Mouse (Mus musculus): ENCODE measurements around the gene Il1rapl1. TPM values are rescaled to one million over a fixed set of nuclear protein-coding genes. Genes with fewer than 3 reads are reported as not detected.
"Not testable (repeated sequence)": the region's sequence is repeated elsewhere in the genome, so short reads cannot be mapped to it uniquely, and the experiment has no call there.

Gene Il1rapl1
- total RNA-seq, 2 experiments from 2014 or later = 0.11 TPM; not detected in 1

GRCm38 (mm10) chrX:87710589-87710988 lies 404.9 kb downstream of the Il1rapl1 start:
- intact Hi-C loops (cut with DNase I) = no loop called here
- no peak for DNase-seq (ENCODE audit: low spot score)

DNA sequence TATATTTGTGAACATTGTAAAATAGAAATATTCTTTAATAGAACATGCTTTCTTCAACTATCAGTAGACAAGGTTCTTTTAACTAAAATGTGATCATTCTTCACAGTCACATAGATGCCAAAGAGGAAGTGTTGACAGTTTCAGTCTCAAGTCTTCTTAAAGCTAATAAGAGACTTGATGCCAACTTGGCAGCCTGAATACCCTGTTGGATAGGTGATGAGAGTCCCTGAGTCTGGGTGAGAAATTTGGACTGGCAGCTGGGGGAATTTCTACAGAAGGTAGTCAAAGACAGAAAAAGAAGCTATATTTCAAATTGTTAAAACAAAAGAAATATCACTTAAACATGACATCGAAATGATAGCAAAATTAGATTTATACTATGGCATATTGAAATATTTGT lies 451.6 kb downstream of the Il1rapl1 start:
- DNase-seq (ENCODE audit: low spot score) = no peak
- intact Hi-C loops (cut with DNase I) = no loop called here

GRCm38 (mm10) chrX:87655644-87656043 lies 459.8 kb downstream of the Il1rapl1 start:
- intact Hi-C loops (cut with DNase I) = no loop called here
- DNase-seq (ENCODE audit: low spot score) = no peak

DNA sequence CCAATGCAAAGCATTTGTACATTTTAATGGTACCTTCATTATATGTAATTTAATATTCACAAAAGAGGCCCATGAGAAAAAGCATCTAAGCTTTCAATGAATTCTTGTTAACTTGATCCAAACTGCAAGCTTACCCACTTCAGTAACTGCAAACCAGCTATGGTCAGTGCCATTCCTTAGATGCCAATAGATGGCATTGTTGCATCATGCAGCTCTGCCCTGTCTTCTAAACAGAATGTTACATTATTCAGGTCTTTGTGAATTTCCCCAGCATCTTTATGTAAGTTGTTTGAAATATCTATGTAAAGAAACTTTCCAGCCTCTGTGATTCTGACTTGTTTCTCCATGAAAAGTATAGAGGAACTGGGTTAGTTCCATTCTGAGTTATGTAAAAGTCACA lies 514.5 kb downstream of the Il1rapl1 start:
- intact Hi-C loops (cut with DNase I) = no loop called here
- no peak for DNase-seq (ENCODE audit: low spot score)

DNA sequence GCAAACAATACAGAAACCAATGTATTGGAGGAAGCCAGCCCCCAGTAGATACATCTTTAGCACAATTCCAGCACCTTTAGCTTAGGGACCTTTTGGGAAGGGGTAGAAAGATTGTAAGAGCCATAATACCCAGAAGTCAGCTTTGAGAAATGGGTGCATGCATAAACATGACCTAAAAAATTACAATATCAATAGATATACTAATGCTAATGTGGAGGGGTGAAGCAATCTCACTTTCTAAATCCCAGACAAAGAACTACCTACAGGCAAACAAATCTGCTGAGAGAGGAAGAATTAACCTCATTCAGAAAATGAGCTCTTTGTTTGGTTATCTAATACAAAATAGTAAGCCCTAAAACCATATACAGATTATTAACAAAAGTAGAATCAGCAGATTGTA lies 607.4 kb downstream of the Il1rapl1 start:
- intact Hi-C loops (cut with DNase I) = no loop called here
- DNase-seq (ENCODE audit: low spot score) = no peak

- intact Hi-C loops (cut with DNase I) = no loop called here
- DNase-seq (ENCODE audit: low spot score) = no peak
Measured at GRCm38 (mm10) chrX:87502604-87503003, 612.8 kb downstream of the Il1rapl1 start.

GRCm38 (mm10) chrX:87483416-87483815 lies 632.0 kb downstream of the Il1rapl1 start:
- intact Hi-C loops (cut with DNase I) = no loop called here
- no peak for DNase-seq (ENCODE audit: low spot score)

GRCm38 (mm10) chrX:87238191-87238590 lies 877.3 kb downstream of the Il1rapl1 start:
- intact Hi-C loops (cut with DNase I) = not testable (repeated sequence)
- peak; percentile 7 for DNase-seq (ENCODE audit: low spot score)

- no peak for DNase-seq (ENCODE audit: low spot score)
- intact Hi-C loops (cut with DNase I) = no loop called here
Measured at GRCm38 (mm10) chrX:87225280-87225679, 890.2 kb downstream of the Il1rapl1 start.

DNA sequence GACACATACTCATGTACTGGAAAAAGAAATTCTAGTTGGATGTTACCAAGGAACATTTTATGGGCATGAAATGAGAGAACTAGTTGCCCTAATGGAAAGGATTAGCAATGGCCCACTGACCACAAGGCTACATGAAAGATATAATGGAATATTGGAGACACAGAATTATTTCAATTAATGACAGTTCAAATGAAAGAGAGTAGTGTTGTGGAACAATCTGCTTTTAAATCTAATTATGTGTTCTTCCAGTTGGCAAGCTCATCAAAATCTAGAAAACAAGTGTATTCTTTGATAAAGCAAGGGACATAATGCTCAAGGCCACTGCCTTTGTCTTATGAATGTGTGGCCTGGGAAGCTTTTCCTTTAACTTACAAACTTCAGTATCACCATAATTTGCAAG lies 1113.1 kb downstream of the Il1rapl1 start:
- DNase-seq (ENCODE audit: low spot score) = no peak
- intact Hi-C loops (cut with DNase I) = no loop called here

DNA sequence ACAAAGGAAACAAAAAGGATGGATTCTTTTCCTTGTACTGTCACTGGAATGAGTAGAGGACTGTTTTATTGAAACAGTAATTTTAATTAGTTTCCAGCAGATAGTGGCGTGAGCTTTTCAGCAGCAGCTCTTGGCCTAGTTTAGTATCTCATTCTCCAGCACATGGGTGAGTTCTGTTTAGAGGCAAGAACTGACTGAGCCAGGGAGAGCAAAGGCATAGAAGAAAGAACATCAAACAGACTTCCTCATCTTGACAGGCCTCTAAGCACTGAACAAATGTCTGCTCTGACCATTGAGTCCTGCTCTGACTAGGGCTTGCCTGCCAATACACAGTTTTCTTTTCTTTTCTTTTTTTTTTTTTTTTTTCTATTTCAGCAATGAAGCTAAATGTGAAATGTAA lies 1160.3 kb downstream of the Il1rapl1 start:
- intact Hi-C loops (cut with DNase I) = no loop called here
- DNase-seq (ENCODE audit: low spot score) = no peak

GRCm38 (mm10) chrX:86954614-86955013 lies 1160.8 kb downstream of the Il1rapl1 start:
- intact Hi-C loops (cut with DNase I) = no loop called here
- no peak for DNase-seq (ENCODE audit: low spot score)

DNA sequence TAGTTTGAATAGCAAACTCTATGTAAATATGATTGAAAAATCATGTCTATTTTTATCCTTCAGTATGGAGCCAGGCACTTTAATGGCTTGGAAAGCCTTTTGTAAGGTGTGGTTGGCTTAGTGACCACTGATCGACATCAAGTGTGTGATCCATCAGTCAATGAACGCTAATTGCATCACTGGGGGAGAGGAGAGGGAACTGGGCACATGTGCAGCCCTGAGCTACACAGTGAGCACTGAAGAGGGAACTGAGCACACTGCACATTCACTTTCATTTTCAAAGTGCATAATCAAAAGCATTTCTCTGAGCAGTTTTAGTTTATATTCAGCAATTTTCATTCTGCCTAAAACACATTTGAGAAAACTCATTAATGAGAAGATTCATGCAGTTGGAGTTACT lies 1164.5 kb downstream of the Il1rapl1 start:
- intact Hi-C loops (cut with DNase I) = no loop called here
- no peak for DNase-seq (ENCODE audit: low spot score)

DNA sequence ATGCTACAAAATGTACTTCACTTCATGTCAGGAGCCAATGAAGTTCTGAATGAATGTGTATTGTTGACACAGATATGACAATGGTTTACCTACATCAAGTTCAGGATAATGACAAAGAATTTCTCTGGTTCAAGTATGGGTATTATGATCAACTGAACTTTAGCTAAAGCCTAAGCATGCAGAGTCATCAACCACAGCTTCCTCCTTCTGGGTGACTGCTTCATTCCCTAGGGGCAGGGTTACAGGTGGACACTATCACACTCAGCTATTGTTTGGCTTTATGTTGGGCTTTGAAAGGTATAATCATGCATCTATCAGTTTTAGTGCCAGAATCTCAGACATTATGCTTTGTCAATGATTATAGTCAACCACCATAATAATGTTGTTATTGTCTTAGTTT lies 1166.3 kb downstream of the Il1rapl1 start:
- intact Hi-C loops (cut with DNase I) = no loop called here
- DNase-seq (ENCODE audit: low spot score) = no peak

DNA sequence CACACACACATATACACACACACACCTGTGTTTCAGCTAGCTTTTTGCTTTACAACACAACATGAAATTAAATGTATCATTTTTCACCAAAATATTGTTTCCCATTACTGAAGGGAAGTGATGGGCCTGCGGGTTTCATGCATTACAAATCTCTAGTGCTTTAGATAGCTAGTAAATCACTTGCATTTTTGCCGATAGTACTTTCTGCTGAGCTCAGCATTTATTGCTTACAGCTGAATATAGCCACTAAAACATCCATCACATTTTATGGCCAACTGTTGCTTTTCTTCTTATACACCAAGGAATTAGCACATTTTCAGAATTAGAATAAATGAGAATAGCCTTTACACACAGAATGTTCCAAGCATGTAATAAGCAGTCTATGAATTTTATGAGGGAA lies 1260.6 kb downstream of the Il1rapl1 start:
- DNase-seq (ENCODE audit: low spot score) = no peak
- intact Hi-C loops (cut with DNase I) = no loop called here

GRCm38 (mm10) chrX:86808218-86808617 lies 1307.2 kb downstream of the Il1rapl1 start:
- DNase-seq (ENCODE audit: low spot score) = no peak
- intact Hi-C loops (cut with DNase I) = no loop called here

DNA sequence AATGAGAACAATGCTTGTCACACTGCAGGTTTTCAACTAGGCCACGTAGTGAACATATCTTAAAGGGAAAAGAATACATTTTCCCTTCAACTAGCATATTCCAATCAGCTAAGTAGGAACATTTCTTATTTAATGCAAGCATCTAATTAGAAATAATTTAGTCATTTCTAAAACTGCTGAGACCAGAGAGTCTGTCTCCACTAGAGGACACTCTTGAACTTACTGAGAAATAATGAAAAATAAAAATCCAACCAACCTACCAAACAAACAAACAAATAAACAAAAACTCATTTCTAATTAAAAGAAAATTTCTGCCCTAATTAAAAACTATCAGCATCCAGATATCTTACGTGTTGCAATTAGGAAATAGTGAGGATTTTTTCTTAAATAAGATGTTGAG lies 1312.7 kb downstream of the Il1rapl1 start:
- intact Hi-C loops (cut with DNase I) = no loop called here
- no peak for DNase-seq (ENCODE audit: low spot score)

DNA sequence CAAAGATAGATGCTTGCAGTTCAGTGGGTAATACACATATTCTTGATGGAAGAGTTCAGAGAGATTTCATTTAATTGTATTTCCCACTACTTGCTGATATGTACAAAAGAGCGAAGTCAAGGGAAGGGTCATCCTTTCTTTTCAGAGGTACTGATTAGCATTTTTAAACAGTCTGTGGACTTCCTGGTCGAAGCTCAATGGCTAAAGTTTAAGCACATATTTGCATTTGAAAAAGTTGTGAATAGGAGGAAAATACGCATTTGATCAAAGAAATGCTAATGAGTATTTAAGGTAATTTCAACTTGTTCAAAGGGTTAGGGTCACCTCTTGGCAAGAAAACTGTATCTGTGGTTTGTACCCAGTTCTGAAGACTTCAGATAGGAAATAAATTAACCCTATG lies 1386.6 kb downstream of the Il1rapl1 start:
- intact Hi-C loops (cut with DNase I) = no loop called here
- DNase-seq (ENCODE audit: low spot score) = no peak
